Mouse (Mus musculus) neural tube, embryonic 10.5 days (tissue): ENCODE results near the gene Rassf4.
"Not testable (repeated sequence)": the region's sequence is repeated elsewhere in the genome, so short reads cannot be mapped to it uniquely, and the experiment has no call there.

Experiments
- DNase-seq: peaks from one replicate; pipeline ENCODE4 v3.0.0-alpha.2; 2017; ENCODE audit warnings: low spot score; ENCODE audit errors: extremely low spot score

Rassf4 gene

DNA sequence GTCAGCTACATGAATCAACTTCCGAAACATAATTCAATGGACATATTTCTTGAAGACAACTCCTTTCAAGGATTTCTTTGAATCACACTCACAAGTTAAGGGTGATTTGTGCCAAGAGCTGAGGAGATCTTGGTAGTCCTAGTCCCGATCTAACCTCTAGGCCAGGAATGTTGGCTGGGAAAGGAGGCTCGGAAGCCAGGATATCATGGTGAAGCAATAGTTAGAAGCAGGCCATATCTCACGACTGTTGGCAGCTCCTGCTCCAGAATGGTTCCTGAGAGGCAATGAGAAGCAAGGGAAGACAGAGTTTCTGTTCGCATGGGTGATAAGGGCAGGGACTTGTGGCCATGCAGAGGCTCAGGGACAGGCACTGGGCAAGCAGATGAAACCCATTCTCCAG is 36.3 kb downstream of the Rassf4 start:
- no peak for DNase-seq

DNA sequence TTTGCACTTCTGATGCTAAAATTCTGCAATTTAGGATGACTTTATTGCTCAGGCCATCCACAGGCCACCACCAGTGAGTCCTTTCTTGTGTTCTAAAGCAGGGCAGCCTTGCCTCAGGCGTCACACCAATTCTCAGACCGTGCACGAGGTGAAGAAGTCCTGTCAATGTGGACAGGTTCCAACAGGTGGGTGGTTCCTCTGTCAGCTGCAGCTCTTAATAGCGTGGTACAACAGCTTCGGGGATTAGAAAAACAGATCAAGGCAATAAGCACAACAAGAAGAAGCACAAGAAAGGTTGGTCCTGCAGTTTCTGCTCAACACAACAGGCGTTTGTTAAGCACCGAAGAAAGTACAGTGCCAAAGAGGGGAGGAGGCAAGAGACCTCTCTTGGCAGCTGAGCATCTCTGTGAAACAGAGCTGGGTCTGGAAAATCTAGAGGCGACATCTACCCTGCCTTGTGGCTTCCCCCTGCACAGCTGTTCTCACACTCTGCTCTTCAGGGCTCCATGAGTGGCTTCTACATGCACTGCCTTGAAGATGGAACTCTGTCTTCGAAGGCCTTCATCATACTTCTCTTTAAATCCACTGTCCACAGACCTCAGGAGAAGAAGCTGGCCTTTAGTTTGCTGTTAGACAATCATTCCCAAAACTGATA is 37.0 kb downstream of the Rassf4 start:
- no peak for DNase-seq

DNA sequence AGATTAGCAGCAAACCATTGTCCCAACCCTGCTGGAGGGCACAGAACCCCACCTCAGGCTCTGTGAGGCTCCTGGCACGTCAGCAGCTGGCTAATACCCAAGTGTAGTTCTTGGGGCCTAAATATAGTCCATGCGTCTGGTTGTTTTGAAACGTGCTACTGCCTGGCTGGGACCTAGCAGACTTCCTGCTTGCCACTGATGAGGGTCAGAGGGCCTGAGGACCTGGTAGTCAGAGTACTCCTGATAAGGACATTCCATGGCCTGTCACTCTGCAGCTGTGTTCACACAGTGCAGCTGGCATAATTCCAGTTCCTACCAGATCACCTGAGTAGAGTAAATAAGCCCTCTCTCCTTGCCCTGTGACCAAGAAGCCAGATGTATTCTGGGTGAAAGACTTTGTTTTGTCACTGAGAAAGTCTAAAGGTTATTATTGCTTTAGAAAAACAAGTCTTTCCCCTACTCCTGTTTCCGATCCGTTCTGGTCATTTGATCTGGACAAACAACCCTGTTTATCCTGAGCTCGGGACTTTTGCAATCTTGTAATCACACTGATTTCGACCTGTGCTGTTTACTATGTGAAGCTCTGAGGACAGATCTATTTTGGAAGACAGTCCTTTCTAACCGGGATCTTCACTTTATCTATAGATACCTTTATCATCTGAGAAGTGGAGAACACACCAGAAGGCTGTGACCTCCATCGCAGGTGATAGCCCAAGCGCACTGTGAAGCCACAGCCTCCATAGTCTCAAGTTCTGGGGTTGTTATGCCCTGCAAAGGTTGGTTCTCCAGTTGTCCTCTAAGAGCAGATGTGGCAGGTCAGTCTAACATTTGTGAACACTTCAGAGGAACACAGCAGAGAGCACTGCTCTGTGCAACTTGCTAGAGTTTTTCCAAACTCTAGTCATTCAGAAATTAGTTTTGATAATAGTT is 38.2 kb downstream of the Rassf4 start:
- DNase-seq, result no peak

DNA sequence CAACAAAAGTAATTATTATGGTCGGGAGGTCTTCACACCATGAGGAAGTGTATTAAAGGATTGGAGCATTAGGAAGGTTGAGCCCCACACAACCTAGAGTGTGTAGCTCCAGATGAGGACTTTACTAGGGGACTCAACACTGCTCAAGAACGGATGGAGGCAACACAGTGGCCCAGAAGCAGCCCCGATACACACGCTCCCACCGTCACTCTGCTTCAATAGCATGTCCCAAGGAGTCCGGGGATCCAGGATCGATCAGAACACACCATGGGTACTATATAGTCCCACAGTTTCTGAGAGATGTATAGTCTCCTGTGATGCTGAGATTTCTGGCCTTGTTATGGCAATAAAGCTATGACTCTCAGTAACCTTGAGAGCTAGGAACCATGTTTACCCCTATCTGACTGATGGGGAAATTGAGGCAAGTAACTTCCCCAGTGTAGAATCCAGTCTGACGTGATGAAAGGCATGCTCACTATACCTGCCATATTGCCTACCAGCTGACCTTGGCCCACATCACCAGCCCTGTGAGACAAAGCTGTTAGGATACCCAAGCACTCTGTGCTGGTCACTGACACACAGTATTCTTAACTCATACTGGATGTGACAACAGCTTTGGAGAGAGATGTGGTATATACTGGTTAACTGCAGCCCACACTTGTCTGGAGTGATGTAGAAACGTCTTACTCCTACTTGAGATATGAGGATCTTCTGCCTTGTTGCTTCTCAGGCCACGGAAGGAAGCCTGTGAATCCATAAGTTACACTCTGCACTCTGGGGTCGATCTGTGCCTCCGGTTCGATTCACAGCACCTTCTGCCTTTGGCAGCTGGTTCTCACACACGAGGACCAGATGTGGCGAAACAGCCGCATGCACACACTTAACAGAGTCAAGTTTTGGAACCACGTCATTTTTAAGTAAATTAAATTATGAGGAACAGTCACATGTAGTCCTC is 39.7 kb downstream of the Rassf4 start:
- DNase-seq, result no peak

DNA sequence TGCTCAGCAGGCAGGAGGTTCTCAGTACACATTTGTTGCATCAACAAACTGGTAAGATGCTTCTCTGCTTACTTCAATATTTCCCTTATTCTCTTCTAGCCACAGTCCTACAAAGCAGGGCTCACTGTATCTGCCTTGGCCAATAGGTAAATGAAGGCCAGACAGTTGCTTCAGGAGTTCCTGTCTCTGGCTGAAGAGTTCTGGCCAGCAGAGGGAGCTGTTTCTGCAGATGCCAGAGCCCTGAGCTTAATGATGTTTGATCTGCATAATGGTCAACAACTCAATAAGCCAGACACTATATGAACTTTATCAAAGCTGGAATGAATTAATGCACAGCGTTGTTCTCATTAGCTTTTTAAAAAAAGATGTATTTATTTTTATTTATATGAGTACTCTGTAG is 41.6 kb downstream of the Rassf4 start:
- peak; percentile 63 for DNase-seq

DNA sequence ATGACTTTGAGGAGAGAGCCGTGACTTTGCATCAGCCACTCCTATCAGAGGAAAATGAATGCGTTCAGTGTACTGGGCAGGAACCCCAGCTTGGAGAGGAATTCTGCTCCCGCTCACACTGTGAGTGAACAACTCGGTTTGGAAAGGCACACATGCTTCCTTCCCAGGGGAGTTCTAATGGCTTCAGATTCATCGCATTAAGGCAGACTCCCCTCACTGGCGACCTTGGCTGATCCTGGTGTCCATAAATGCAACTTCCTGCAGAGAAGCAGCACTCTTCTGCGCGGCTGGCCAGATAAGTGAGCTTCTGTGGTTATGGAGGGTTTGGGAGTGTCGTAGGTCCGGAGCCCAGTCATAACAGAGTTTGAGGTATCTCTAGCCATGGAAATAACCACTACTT is 44.0 kb downstream of the Rassf4 start:
- DNase-seq, result no peak

DNA sequence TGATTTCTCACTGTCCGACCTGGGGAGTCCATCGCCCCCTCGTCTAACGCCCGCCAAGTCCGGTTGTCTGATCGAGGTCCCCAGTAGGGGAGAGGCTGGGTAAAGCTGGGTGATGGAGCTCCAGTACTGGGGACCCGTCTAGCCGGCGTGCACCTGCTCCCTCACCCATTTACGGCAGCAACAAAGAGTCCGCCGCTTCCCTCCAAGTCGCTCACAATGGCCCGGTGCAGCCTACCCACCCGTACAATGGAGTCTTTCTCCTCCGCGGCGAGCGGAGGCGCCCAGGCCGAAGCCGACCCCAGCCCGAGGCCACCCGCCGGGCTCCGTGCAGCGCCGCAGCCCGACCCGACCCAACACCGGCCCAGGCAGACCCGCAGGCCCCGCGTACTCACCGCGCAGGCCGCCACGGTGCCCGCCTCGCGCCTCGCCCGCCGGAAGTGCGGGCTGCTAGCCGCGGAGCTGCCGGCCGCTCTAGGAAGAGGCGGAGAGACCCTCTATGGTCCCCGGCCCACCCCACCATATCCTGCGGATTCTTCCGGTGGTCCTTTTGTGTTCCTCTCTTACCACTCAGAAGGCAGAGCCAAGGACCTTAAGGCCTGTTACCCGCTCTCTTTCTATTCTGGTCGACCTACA is 45.1 kb downstream of the Rassf4 start, which contains the start of gene Zfp422:
Gene Zfp422, minus strand, starts transcription at position 461 of the 633 bp plus-strand sequence.
- peak; percentile 88 for DNase-seq

DNA sequence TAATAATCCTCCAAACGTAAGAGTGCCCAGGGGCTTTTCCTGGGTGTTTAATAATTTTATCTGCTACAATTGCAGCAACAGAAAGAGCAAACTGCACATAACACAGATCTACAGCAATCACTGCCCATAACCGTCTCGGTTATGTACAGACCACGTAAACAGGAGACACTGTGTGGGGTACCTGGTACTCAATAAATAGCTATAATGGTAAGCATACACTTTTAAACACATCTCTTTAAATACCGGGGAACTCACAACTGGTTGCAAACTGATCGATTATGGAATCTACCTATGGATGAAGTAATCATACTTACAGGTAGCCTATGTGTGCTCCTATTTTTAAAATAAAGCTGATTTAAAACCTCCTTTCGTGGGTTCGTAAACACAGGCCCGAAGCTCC is 45.7 kb downstream of the Rassf4 start:
- no peak for DNase-seq

DNA sequence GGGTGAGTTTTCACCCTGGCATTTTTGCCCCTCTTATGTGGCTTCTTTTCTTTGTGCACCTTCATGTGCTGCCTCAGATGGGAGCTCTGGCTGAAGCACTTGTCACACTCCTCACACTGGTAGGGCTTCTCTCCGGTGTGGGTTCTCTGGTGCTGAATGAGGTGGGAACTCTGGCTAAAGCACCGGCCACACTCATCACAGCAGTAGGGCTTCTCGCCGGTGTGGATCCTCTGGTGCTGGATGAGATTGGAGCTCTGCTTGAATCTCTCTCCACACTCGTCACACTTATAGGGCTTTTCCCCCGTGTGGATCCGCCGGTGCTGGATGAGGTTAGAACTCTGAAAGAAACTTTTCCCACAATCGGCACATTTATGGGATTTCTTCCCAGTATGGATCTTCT is 47.3 kb downstream of the Rassf4 start:
- not testable (repeated sequence) for DNase-seq

DNA sequence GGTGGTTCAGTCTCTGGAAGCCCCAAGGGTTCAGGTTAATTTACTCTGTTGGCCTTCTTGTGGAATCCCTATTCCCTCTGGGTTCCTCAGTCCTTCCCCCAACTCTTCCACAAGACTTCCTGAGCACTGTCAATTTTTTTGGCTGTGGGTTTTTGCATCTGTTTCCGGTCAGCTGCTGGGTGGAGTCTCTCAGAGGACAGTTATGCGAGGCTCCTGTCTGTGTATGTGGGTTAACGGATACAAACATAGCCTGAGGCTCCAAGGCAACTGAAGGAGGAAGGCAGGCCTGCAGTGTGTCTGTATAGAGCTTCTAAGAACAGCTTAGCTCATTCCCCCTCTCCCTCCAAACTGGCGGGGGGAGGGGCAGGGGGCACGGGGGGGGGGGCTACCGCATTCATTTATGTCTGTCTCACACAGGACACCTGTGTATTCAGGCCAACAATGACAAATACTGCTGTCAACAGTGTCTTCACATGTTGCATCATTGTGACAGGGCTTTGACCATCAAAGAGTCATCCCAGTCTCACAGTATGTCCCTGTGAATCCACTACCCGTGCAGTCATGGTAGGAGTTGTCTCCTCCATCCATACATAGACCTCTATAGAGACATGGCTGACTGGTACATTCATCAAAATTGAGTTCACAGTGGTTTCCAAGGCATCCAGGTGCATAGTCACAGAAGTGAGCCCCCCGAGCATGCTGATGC is 52.3 kb downstream of the Rassf4 start:
- DNase-seq, result no peak

DNA sequence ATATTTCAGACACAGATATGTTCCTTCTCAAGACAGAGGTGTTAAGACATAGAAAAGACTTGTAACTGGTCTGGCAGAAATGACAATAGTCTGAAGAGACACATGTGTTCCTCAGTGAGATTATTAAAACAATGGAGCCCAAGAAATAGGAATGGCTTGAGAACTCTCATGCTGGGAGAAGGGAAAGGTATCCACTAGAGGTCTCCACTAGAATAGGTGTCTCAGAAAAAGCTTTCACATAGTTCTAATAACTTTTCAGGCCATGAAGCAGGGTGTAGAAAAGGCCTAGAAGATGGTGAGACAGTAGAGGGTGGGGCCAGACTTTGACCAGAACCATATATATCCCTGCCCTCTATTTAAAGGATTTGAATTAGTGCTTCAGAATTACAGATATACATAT is 55.7 kb downstream of the Rassf4 start:
- DNase-seq, result no peak

DNA sequence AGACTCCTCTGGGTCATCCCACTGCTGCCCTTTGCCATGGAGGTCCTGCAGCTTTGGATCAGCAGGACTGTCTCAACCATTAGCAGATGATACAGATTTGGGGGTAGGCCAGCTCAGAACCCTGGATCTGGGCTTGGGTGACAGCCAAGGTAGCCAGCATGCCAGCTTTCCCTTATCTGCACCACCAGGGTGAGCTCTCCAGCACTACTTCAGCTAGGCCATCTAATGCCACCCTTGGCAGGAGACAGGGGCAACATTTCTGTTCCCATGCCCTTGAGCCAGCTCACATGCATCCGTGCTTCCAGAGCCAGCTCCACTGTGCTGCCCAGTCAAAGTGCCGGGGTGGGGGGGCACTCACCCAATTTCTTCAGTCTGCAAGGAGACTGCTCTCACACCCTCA is 58.0 kb downstream of the Rassf4 start:
- no peak for DNase-seq

DNA sequence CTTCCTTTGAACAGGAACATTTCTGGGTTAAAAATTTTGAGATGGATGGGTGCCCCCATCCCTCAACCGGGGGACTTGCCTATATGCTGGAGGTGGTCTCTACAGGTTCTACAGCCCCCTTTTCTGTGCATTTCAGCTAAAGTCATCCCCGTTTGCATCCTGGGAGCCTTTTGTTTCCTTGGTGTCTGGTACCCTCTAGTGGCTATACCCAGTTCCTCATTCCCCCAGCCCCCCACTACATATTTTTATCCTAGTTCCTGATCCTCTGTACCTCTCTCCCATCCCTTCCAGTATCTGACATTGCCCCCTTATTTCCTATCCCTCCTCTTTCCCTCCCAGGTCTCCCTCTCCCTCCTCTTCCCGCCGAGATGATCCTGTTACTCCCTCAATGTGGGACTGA is 66.5 kb downstream of the Rassf4 start:
- DNase-seq, result no peak

DNA sequence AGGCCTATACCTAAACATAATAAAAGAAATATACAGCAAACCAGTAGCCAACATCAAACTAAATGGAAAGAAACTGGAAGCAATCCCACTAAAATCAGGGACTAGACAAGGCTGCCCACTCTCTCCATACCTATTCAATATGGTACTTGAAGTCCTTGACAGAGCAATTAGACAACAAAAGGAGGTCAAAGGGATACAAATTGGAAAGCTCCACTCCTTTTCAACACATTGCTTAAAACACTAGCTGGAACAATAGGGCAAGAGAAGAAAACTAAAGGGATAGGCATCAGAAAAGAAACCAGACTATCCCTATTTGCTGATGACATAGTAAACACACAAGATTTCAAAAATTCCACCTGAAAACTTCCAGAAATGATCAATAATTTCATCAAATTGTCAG is 72.8 kb downstream of the Rassf4 start:
- DNase-seq, result not testable (repeated sequence)

DNA sequence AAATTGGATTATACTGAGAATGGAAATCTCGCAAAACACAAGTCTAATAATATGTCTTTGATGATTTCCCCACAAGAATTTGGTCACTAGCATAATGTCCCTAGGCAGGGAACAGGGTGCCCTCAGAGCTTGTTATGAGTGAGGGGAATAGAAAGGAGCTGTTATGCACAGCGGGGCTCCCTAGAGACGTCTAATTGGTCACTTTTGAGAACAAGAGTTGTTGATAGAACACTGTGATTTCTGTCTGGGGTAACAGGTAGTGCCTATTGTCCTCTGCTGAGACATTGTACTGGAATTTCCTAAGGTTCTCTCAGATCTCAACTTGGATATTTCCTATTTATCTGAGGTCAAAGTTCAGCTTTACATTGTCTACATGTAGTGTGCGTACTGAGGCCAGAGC is 89.7 kb downstream of the Rassf4 start, which contains the start of gene Olfr215:
Gene Olfr215, minus strand, starts transcription at position 101 of the 400 bp plus-strand sequence.
- no peak for DNase-seq
